Mouse (Mus musculus): ENCODE results near the gene Acot6.
"Not testable (repeated sequence)": the region's sequence is repeated elsewhere in the genome, so short reads cannot be mapped to it uniquely, and the experiment has no call there.

Acot6 gene

DNA sequence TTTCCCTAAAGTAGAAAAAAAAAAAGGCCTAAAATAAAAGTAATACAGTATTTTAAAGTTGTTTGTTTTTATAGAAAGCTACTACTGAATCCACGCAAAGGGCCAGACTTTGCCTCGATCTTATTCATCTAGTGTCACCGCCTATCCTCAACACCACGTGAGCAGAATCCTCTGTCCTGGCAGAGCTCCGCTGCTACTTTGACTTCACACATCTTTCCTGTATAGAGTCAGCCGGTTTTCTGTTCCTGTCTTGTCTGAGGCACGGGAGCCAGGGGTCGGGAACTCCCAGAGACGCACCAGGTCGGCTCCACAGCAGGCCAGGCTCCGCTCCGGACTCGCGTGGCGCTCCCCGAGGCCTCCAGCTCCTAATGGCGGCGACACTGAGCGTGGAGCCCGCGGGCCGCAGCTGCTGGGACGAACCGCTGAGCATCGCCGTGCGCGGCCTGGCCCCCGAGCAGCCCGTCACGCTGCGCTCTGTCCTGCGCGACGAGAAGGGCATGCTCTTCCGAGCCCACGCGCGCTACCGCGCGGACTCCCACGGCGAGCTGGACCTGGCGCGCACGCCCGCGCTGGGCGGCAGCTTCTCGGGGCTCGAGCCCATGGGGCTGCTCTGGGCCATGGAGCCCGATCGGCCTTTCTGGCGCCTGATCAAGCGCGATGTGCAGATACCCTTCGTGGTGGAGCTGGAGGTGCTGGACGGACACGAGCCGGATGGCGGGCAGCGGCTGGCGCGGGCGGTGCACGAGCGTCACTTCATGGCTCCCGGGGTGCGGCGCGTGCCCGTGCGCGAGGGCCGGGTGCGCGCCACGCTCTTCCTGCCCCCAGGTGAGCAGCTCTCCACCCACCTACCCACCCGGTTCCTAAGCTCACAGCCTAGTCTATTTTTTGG is at the start of gene Acot6:
Gene Acot6, plus strand, starts transcription at position 51 of the 889 bp plus-strand sequence.
- peak; percentile 46 for DNase-seq

DNA sequence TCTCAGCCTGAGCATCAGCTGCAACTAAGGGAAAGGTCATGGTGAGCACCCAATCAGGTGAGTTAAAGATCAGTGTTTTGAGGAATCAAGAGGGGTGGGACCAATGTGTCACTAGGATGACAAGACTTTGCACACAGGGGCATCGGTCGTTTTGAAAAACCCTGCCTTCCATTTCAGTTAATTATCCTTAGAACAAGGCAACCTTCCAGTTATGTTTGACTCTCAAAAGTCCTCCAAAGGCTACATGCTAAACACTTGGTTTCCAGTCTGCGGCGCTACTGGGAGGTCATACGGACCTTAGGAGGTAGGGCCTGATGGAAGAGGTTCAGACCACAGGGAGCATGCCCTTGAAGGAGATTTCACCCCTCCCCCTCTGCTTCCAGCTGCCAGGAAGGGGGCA is 49.7 kb upstream of the Acot6 start:
- not testable (repeated sequence) for DNase-seq

DNA sequence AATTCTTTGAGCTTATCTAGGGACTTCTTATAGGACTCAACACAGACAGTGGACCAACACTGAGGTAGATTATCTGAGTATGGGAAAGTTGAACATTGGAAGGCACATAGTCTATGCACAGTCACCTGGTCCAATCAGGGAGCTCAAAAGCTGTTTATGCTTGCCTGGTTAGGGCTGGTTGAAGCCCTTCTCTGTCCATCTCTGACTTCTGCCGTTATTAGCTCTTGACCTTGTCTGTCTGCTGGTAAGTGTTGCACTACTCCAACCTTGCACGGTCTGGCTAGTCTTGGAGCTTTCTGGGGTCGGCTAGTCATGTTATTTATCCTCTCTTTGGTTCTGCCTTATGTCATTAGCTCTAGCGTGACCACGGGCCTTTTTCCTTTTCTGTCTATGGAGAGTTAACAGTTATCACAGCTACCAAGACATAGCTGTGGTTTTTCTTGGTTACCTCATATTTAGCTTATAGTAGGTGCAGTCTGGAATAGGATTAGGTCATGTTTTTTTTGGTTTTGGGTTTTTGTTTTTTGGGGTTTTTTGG is 48.4 kb upstream of the Acot6 start, which contains the start of gene Acot3:
Gene Acot3, plus strand, starts transcription at position 208 of the 538 bp plus-strand sequence.
- no peak for DNase-seq

DNA sequence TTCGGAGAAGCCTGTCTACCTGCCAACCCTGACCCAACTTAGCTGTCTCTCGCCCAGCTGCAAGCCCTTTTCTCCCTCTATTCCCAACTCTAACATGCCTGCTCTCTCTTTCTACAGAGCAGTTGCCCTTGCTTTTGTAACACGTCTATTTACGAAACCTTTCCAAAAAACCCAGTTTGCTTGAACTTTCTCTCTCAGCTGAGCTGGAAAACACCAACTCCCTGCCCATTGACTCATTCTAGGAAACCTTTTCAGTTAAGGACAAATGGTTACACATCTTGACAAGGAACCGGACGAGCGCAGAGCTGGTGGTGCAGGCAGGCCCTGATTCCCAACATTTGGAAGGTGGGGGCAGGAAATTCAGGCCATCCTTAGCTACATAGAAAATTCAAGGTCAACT is 47.8 kb upstream of the Acot6 start:
- no peak for DNase-seq

DNA sequence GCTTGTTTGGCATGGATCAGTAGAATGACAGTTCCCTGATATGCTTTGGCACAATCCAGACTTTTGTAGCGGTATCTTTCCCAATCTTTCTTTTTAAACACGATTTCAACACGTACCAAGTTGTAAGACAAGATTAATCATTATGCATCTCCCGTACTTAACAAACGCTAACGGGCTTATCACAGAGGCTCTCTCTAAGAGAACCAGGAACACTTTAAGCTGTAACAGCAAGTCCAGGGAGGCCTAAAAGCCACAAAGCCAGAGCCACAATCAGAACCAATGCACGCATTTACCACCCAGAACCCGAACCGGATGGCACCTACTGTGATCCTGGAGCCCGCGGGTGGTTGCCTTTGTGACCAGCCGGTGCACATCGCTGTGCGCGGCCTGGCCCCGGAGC is 47.3 kb upstream of the Acot6 start:
- no peak for DNase-seq

DNA sequence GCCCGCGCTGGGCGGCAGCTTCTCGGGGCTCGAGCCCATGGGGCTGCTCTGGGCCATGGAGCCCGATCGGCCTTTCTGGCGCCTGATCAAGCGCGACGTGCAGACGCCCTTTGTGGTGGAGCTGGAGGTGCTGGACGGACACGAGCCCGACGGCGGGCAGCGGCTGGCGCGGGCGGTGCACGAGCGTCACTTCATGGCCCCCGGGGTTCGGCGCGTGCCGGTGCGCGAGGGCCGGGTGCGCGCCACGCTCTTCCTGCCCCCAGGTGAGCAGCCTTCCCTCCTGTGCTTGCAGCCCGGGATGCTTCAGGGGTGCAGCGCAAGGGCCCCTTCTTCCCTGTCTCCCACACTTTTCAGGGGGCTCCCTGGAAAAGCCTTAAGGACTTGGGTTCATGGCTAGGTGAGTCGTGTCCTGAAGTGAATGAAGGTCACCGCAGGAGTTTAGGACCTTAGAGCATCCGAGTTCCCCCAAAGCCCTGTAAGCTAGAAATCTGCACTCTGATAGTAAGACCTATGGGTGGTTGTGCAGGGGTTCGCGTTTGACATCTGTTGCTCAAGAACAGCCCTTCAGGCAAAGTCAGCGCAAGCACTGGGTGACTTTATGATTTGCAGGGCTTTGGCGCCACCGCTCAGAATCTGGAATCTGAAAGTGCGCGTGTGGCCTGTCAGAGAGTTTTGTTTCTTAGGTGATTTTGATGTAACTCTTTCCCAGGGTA is 46.6 kb upstream of the Acot6 start:
- DNase-seq = no peak

DNA sequence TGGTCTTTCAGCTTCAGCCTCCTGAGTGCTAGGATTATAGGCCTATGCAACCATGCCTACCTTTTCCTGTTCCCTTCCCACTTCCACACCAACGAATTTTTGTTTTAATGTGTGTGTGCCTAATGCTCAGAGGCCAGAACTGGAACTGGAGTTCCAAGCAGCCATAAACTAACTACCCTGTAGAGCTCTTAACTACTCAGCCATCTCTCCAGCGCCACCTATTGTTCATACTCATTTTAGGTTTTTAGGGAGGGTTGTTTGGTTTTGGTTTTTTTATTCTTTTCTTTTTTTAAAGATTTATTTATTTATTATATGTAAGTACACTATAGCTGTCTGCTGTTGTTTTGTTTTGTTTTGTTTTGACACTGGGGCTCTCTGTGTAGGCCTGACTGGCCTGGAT is 39.5 kb upstream of the Acot6 start:
- peak; percentile 50 for DNase-seq

DNA sequence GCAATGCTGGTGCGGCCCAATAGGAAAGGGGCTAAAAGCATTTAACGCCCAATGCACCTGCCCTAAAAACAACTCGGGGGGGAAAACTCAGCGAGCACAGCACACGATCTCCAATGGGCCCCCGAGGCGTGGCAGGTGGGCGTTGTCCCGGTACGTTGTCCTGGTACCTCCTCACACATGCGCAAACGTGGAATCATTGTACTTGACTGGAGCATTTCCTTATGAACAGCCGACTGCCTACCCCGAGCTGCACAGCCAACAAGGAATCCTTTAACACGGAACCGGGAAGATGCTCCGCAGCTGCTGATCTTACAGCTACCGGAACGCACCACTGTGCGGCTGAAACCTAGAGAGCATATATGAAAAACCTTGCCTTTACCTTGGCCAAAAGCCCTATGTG is 38.1 kb upstream of the Acot6 start:
- DNase-seq = no peak

DNA sequence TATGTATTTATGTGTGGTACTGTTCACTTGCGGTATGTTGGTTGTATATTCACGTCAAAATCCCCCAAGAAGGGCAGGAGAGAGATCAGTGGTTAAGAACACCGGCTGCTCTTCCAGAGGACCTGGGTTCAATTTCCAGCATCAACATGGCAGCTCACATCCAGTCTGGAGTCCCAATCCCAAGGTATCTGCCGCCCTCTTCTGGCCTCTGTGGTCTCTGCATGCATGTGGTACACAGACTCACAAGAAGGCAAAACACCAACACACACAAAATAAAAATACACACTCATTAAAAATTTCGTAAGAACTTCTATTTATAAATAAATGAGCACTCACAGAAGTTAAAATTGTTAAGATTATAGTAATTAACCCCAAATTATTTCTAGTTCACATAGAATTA is 37.2 kb upstream of the Acot6 start:
- no peak for DNase-seq

DNA sequence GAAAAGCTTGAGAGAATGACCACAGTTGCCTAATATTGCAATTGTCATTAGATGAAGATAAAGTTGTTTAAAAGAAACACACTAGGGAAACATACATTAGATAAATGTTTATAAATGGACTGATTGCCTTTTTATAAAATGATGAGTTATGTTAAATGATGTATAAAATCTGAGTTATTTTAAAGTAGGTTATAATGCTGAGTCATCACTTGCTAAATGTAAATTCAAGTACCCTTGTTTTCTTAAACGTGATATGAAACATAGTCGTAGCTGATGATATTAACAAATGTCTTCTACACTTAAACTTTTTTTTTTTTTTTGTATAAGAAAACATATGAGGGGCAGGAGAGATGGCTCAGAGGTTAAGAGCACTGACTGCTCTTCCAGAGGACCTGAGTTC is 36.6 kb upstream of the Acot6 start:
- DNase-seq = no peak

DNA sequence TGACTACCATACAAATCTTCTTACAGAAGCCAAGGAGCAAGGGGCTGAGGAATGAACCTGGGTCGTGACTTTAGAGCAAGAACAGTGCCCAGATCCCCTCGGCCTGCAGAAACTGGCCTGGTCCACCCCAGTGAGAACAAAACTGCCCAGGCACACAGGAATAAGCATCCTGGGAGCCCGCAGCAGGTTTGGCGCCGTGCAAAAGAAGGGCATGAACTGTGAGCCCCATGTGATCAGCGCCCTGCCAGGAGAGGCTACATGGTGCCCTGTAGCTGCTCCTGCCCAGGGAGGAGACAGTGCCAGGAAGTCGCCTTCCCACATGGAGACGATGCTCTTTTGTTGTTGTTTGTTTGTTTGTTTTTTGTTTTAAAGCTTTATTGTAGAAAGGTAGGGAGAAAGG is 35.8 kb upstream of the Acot6 start:
- DNase-seq = no peak

DNA sequence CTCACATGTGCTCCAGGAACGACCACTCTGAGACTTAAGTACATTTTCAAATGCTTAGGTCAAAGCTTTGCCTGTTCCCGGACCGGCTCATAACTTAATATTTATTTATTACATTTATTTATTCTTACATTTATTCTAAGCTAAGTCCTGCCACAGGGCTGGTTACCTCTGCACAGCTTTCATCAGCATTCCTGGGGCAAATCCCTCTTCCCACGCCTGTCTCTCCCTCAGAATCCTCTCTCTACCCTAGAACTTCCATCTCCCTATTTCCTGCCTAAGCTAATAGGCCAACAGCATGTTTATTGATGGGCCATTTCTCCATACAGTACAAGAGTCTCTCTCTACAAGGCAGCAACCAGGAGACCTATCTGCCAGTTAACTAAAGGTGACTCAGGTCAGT is 32.7 kb upstream of the Acot6 start:
- no peak for DNase-seq

DNA sequence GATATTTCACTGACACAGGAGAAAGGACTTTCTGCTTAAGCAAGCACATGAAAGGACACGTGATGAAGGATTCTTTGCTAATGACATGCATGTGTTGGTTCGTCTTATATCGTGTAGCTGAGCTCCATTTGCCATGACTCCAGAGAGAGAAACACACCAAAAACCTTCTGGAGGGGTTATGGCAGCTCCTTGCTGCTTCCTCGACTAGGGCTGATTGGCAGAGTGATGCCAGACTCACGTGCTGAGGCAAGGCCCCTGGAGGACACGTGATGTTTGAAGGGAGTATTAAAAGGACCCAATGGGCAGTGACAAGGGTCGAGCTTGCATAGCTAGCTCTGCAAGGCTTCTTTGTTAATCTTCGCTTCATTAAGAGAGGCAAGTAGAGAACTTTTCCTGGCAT is 32.2 kb upstream of the Acot6 start:
- DNase-seq = no peak

DNA sequence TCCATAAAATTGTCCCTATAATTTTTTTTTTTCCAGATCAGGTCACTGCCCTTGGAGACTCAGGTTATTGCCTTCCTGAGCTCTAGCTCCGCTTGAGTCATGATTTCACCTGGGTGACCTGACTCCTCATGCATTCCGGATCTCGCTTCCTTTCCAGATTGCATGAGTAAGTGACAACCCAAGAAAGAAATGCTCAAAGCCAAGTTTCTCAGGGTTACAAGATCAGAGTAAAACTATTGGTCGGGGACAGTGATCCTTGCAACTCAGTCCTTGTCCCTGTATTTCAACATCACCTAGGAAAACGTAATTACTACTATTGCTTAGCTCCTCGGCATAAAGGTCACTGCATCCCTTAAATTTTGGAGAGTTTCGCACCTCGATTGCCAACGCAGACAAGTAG is 31.5 kb upstream of the Acot6 start, which contains the start of gene Acot5:
Gene Acot5, plus strand, starts transcription at position 340 of the 400 bp plus-strand sequence.
- DNase-seq = no peak

DNA sequence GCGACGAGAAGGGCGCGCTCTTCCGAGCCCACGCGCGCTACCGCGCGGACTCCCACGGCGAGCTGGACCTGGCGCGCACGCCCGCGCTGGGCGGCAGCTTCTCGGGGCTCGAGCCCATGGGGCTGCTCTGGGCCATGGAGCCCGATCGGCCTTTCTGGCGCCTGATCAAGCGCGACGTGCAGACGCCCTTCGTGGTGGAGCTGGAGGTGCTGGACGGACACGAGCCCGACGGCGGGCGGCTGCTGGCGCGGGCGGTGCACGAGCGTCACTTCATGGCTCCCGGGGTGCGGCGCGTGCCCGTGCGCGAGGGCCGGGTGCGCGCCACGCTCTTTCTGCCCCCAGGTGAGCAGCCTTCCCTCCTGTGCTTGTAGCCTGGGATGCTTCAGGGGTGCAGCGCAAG is 30.9 kb upstream of the Acot6 start:
- peak; percentile 34 for DNase-seq

DNA sequence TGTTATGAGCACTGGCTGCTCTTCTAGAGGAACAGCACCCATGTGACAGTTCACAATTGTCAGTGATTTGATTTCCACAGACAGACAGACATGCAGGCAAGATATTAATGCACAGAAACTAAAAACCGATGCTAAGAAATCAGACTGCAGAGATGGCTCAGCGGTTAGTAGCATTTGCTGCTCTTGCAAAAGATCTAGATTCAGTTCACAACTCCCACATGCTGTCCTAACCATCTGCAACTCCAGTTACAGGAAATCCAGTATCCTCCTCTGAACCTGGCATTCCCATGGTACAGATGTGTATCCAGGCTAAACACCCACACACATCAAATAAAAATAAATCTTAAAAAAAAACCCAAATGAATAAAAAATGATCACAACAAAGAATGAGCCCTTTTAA is 28.8 kb upstream of the Acot6 start:
- DNase-seq = no peak

DNA sequence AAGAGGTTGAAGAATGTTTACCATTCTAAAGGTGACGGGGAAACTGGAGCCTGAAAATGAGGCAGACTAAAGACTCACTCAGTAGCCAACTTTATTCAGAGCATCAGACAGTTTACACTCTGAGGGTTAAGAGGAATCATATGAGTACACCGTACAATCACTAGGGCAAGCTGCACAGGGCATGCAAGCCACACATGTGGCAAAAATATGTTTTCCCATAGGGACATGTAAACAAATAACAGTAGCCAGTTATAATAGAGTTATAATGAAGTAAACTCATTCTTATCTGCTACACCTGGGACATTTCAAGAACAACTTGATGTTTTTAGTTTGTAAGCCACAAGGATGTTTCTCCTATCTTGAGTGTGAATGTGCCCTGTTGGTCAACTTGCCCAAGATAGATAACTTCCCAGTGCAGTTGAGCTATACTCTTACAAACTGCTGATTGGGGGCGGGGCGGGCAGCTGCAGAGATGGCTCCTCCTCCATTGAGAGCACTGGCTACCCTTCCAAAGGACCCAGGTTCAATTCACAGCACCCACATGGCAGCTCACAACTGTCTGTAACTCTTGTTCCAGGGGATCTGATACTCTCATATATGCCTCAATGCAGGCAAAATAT is 23.0 kb upstream of the Acot6 start:
- no peak for DNase-seq

DNA sequence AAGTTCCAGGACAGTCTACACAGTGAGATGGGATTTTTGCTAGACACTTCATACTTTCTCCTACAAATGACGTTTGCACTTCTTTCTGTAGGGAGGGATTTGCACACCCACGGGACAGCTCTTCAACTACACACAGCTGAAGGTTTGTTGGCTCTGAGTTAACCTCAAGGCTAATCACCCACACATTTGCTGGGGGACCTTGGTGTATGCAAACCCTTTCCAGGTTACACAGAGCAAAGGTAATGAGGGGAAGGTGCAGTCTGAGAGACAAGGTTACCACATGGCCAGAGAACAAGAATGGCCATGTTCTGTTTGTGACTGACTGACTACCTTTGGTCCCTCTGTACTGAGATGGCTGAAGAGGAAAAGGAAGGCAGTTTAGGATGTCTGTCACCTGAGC is 16.6 kb upstream of the Acot6 start:
- no peak for DNase-seq

DNA sequence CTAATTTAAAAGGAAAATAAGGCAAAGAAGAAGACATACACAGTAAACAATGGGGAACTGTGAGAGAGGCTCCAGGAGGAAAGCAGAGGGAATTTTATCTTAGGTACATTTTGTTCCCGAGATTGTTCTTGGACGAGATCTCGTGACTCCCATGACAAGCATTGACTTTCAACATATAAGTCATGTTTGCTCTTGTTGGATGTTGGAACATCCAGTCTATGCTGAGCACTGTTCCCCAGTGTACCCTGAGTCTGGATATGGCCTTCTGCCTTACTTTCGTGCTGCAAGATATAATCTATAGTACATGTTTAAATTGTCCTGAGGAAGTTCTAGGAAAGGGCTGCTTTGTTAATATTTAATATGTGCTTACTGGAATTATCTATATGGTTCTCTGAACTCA is 15.9 kb upstream of the Acot6 start:
- no peak for DNase-seq

DNA sequence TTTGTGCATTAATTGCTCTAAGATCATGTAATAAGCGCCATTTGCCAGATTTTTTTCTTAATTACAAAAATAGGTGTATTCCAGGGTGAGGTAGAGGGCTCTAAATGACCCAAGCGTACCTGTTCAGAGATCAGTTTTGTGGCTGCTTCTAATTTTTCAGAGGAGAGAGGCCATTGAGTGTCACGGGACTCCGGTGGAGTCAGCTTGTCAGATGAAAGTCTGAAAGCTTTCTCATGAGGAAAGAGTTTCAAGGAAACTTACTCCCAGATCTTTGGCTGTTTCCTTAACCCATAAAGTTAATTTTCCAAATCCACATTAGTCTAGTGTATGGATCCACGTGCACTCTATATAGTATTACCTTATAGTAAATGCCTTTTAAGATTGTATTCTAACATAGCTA is 5.8 kb upstream of the Acot6 start:
- not testable (repeated sequence) for DNase-seq

DNA sequence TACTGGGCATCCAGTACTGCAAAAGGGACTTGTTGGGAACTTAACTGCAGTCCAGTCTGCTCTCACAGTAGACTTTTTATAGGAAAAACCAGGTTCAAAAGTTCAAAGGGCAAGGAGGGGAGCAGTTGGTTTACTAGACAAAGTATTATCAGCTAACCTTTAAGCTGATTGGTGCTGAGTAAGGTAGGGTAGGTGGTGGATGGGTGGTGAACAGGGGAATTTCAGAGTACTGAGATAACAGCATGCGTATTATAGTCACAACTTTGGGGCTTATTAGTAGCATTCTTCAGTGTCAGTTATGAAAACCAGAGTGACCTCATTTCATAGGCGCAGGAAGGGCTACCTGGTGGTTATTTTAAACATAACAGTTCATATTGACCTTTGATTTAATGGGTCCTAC is 849 bp upstream of the Acot6 start:
- no peak for DNase-seq

DNA sequence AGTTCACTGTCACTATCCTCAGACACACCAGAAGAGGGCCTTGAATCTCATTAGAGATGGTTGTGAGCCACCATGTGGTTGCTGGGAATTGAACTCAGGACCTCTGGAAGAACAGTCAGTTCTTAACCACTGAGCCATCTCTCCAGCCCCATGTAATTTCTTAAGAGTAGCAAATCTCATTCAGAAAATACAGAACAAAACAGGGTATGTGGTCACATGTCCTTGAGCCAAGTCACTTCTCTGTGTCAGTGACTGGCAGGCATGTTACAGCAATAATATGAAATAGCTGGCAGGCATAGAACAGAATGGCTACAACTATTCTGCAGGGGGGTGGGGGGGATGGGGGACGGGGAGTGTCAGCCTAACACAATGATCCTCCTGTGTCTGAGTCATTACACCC is 383 bp upstream of the Acot6 start:
- DNase-seq = no peak

DNA sequence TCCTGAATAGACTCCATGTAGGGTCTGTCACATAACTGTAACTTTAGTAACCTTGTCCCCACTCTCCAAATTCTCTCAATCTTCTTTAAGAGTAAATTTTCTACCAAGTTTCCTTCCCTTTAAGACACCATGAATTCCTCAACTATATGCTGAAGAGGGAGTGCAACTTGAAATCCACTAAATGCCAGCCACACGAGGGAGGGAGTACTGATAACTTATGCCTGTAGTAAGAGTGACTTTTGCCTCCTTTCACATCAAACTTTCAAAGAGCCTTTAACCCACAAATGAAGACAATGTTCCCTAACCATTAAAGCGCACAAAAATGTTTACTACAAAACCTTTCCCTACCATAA is 1.0 kb downstream of the Acot6 start:
- DNase-seq = no peak

DNA sequence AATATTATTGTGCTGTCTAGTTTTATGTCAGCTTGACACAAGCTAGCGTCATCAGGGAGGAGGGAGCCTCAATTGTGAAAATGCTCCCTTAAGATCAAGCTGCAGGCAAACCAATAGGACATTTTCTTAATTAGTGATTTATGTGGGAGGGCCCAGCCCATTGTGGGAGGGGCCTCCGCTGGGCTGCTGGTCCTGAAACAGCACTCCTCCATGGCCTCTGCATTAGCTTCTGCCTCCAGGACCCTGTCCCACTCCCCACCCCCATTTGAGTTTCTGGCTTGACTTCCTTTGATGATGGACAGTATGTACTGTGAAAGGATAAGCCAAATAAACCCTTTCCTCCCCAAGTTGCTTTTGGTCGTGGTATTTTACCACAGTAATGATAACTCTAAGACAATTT is 6.6 kb downstream of the Acot6 start:
- DNase-seq = no peak
